Mouse (Mus musculus) mouse embryonic stem cell (cell line): ENCODE results near the gene Arhgap32.

ENCODE experiments used
- in situ Hi-C, 2 experiments: fragments of 300-500 bp; cut with MboI; formaldehyde crosslinking; loops; 1 replicate in 1 of 2; 3 replicates in 1 of 2; pipeline ENCODE4 v1.14.3; 2019 to 2020; ENCODE audit warnings: low sequenced_read_pairs in 2 of 2, low pct_unique_long_range_greater_than_20kb in 1 of 2, mixed read lengths in 1 of 2; ENCODE audit not compliant: unreplicated experiment in 1 of 2

Arhgap32 gene

DNA sequence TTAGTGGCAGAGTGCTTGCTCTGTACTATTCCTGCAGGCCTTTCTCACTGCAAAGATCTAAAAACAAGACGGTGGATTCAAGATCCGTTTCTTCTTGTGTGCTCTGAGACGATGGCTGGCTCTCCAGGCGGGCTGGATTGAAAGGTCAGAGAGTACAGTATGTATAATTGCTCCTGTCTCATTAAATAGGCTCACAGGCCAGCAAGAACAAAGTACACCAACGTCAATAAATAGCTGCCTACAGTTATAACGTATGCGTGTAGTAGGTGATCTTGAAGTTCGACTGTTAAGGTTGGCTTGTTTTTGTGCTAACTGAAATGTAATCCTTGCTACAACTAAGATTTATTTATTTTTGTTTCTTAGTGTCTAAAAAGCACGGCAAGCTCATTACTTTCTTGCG is 123.0 kb downstream of the Arhgap32 start:
- in situ Hi-C loops: no loop called here

DNA sequence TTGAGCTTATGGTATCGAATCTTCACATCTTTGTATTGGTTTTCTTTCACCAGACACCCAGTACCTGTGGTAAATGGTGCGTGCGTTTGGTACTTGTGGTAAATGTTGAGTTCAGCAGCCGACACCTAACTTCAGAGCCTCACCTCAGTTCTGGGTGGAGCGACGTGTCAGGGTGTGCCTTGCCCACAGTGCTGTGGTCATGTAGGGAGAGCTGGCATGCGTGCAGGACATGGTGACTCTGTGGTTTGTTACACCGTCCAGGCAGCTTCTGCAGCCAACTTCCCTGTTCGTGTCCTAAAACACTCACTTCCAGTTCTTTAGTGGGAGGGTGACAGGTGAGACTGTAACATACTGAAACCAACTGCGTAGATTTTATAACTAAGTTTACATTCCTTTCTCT is 123.5 kb downstream of the Arhgap32 start:
- in situ Hi-C loops: no loop called here

DNA sequence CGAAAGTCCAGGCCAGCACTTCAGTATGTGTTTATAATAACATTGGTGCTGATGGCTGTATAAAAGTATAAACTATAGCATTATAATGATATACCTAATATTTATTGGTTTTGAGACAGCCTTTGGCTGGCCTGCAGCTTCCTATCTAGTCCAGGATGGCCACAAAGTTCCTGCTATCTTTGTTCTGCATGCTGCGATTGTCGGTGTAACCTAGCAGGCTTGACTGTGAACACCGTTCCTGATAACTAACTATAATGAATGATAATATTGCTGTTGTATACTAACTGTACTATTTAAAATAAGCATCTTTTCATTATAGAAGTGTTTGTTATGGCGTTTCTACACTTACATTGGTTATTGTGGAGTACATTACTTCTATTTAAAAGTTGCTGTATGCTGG is 124.5 kb downstream of the Arhgap32 start:
- in situ Hi-C loops: no loop called here

DNA sequence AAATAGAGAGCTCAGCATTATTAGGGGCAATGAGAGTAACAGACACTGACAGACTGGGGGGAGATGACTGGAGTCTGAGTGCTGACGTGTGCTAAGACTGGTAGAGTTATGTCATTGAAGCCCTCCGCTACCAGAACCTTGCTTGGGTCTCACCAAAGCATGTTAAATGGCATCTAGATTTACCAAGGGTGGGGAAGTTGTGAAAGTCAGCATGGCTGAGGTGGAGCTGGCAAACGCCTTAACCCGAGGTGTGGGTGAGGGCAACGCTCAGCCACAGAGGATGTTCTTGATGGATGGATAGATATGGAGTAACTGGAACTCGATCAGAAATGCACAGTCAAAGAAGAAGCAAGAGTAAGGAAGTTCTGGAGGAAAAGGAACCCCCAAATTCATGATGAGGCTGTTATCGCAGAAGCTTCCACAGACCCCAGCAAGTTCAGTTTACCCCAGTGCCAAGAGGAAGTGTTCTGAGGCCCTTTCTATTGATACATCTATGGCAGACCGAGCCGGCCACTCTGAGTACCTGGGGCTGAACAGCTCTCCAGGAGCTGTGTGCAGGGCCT is 125.8 kb downstream of the Arhgap32 start:
- in situ Hi-C loops: no loop called here

DNA sequence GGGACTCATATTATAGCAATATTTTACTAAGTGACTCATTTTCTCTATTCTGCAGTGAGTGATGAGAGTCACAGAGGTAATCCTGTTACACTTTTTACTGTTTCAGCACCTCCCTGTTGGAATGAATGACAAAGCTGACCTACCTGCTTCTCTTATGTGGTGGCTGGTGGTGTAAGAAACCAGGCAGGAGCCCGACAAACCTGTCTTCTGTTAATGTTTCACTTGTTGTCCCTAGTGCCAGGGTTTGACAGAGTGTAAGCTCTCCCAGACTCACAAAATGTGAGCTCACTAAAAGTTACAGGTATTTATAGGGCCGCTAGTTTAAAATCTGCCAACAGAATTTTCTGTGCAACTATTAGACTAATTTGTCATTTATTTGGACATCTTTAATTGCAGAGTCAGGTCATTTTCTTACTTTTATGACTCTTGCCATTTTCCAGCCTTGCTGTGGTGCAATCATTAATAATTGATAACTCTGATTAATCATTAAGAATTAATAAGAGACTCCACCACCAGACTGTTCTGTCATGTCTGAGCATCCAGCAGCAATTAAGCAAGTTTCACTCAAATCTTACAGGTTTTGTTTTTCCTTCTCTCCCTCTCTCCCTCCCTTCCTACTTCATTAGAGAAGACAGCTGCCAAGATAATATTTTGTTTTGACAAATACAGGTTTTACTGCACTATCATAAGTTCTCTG is 127.1 kb downstream of the Arhgap32 start:
- in situ Hi-C loops: no loop called here

DNA sequence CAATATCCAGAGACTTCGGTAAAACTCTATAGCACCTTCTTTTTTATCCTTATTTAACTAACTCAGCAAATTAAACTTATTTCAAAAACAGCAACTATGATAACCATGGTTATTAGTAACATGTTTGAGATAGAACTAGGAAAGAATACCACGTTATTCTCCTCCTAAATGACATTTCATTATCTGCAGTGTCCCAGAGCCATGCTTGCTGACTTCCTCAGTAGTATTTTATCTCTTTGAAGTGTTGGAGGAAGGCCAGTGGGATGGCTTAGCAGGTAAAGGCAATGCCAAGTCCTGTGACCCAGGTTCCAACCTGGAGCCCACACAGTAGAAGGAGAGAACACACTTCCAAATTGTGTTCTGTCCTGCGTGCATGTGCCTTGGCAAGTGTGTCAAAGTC is 129.3 kb downstream of the Arhgap32 start:
- in situ Hi-C loops: no loop called here

DNA sequence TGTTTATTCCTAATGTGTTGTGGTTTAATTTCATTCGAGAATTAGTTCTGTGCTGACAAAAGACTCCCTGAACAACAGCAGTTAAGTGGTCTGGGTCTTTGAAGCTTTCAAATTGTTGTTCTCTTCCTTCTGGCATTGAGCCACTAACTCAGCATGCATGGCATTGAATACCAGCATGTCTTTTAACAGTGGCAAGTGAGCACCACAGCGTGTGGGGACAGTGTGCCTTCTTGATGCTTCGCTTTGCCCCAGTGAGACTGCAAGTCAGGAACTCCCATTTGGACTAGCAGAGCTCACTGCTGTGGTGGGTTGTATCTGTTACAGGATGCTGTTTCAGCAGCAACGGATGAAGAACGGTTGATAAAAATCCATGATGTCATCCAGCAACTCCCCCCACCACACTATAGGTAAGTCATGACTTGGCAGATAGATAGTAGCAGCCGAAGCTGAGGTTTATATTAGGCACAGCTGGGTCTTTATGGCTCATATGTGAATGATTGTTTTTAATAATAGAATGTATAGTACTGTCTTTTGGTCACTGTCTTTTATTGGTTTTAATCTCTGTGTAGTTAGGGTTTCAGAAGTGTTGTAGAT is 130.3 kb downstream of the Arhgap32 start:
- in situ Hi-C loops: no loop called here

DNA sequence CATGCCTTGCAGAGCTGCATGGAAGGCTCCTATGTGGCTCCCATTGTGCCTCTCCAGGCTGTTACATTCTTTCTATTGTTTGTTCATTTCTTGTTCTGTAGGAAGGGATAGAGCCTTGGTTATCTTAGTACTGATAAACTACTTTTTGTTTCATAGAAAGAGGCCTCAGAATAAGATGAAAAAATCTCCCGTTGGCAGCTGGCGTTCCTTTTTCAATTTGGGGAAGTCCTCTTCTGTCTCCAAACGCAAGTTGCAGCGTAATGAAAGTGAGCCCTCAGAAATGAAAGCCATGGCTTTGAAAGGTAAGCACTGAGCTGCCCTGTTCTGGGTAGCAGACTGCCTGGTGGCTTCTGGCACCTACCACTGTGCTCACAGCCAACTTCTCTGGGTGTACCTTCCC is 134.6 kb downstream of the Arhgap32 start:
- in situ Hi-C loops: no loop called here

DNA sequence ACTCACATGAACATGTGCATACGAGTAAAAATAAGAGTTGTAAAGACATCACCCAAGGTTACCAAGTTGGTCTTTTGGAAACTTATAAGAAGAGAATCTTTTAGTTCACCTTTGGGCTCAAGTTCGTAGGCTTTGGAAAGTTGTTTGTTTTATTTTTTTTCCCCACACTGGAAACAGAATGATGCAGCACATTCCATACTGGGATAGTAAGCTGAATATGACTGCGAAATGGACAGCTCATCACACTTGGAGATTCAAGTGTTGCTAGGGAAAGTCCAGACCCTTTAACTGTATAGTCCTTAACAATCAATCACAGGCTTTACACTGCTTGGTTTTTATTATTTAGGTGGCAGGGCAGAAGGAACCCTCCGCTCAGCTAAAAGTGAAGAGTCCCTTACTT is 137.8 kb downstream of the Arhgap32 start:
- in situ Hi-C loops: no loop called here

DNA sequence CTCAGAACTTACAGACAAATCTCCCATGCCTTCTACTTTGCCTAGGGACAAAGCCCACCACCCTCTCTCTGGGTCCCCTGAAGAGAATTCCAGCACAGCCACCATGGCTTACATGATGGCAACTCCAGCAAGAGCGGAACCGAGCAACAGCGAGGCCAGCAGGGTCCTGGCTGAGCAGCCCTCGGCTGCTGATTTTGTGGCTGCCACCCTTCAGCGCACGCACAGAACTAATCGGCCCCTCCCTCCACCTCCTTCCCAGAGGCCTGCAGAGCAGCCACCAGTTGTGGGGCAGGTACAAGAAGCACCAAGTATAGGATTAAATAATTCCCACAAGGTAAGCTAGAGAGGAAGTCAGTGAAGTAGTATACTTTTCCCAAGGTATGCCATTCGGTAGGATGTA is 141.4 kb downstream of the Arhgap32 start:
- in situ Hi-C loops: no loop called here

DNA sequence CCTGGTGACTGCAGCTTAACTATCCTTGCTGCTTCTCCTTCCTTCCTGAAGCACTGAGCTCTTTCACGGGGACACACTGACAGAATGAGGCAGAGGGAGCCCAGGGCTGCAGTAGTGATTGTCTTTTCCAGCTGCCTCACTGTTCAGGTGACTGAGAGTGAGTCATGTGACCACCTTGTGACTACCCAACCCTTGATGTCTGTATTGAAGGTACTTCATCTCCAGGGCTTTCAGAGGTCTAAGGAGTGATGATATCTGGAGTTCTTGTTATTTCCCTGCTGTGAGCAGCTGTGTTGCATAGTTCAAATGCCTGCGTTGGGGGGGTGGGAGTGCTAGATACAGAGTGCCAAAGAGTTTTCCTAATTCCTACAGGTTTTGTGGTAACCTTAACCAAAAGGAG is 141.9 kb downstream of the Arhgap32 start:
- in situ Hi-C loops: no loop called here

DNA sequence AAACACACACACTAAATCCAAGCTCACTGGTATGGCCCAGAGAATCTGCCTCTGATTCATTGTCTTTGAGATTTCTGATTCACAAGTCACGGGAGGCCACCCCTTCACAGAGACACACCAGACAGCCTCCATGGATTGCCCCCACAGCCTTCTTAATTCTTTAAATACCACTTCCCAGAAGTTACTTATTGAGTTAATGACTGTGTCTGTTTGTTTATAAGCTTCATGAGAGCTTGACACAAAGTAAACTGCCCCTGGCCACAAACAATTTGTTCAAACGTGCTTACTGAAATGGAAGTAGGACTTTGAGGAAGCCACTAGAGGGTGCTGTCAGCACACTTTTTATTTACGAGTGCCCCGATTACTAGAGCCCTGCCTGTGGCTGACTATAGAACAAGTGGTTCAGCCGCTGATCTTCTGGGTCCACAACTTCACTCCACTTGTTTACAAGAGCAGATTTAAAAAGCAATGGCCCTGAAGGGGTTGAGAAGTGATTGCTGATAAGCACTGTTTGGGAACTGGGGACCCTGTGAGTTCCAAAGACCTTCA is 156.0 kb downstream of the Arhgap32 start:
- in situ Hi-C loops: loop anchor here in 1 of 2 experiments (10.0 kb wide), 1 partner anchor 73 kb away; the partner anchor contains the start of gene Kcnj5

DNA sequence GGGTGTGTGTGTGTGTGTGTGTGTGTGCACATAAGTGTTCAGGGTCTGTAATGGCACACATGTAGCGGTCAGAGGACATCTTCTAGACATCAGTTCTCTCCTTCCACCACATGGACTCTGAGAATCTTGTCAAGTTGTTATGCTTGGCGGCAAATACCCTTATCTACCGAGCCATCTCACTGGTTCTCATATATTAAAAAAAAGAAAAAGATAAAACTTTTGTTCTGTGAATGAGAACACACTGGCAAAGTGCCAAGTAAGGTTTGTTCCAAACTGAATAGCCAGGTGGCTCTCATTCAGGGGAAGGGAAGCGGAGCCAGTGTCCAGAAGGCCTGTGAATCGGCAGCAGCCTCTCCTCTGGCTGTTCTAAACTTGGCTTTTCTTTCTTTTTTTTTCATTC is 162.1 kb downstream of the Arhgap32 start:
- in situ Hi-C loops: loop anchor here (10.0 to 25.0 kb wide), 2 partner anchors 67 to 809 kb away; partner anchors contain the start of gene Kcnj5 (in 1 of the 2)

DNA sequence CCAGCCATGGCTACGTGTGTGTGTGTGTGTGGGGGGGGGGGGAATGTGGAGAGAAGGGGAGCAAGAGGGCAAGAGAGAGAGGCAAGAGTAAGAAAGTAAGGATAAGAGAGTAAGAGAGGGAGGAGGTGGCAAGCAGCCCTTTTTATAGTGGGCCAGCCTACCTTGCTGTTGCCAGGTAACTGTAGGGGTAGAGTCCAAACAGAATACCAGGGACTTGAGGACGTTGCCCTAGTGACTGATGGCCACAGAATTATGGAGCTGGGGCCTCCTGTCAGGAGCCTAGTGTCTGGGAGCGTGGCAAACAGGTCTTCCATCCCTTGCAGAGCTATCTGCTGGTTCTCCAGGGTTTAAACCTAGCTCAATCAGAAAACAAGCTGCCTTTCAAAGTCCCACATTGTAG is 163.9 kb downstream of the Arhgap32 start:
- in situ Hi-C loops: loop anchor here (10.0 to 25.0 kb wide), 2 partner anchors 65 to 808 kb away; partner anchors contain the start of gene Kcnj5 (in 1 of the 2)

DNA sequence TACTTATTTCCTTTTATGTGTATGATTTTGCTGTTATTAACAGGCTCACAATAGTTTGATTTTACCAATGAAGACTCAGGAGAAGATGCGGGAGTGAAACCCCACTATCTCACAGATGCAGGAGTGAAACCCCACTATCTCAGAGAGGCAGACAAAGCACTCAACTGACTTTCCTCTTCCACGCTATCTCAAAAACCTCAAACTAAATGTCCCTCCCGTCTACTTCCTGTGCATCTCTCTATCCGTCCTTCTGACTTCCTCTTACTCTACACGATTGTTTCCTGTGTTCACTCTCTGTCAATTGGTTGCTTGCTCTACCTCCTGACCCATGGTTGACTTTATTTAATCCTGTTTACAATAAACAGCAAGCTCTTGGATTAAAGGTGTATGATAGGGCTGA is 164.5 kb downstream of the Arhgap32 start:
- in situ Hi-C loops: loop anchor here in 1 of 2 experiments (25.0 kb wide), 1 partner anchor 807 kb away; no protein-coding TSS in a partner anchor

DNA sequence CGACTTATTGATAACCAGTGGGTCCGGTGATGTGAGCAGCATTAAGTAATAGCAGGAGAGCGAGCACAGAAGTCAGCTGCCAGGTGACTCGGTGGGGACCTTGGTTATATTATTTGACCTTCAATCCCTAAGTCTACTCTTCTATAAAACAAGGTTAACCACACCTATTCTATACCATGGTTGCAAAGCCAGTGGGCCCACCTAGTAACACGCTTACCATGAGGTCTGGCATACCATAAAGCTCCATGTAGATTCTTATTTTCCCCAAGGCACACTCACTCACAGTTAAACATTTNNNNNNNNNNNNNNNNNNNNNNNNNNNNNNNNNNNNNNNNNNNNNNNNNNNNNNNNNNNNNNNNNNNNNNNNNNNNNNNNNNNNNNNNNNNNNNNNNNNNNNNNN is 167.7 kb downstream of the Arhgap32 start:
- in situ Hi-C loops: loop anchor here in 1 of 2 experiments (25.0 kb wide), 1 partner anchor 804 kb away; no protein-coding TSS in a partner anchor

DNA sequence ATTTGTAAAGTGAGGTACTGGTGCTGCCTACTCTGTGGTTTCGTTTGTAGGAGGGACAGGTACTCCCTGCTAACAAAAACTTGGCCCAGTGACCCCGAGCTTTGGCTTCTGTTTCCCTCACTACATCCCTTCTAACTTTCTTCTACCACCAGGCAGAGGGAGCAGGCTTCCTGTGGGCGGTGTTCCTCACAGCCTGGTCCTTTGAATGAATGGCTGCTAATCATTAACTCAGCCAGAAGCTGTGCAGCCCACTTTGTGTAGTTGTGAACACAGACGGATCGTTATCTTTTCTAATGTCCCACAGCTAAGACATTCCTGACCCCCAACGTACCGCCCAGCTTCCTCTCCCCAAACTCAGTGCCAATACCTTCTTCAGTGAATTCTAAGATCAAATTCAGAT is 175.7 kb downstream of the Arhgap32 start:
- in situ Hi-C loops: loop anchor here in 1 of 2 experiments (25.0 kb wide), 1 partner anchor 796 kb away; no protein-coding TSS in a partner anchor

DNA sequence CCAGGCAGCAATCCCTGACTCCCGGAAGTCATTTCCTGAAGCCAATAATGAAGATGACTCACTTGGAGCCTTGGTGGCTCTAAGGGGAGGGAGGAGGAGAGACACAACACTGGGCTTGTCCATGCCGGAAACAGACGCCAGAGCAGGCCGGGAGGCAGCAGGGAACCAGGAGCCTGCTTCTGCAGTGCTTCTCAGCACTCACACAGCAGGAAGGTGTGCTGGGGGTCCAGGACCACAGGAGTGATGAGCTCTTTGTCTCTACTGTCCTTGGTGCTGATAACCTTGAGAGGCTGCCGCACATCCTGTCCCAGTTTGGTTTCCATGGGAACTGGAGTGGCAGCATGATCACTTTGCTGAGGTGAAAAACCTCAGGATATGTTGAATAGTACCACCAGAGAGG is 176.8 kb downstream of the Arhgap32 start:
- in situ Hi-C loops: loop anchor here in 1 of 2 experiments (25.0 kb wide), 1 partner anchor 795 kb away; no protein-coding TSS in a partner anchor
